9 mouse cellular contexts compared by ENCODE assay signal in genomic region chr11:59624017-59624630, GRCm38 (mm10). TPM values are rescaled to one million over a fixed set of nuclear protein-coding genes. Genes with fewer than 3 reads are reported as not detected.
DNase-seq lines count a peak whose midpoint lies in the region; ATAC-seq and TF ChIP-seq lines count a peak whose summit lies in the region.
"Had no signal": no experiment of that assay in that cellular context is flagged by ENCODE, and none has a peak within 500 bp of the region (broad histone marks: within the 10 kb centered on the region; RNA-seq: fewer than 3 reads in every experiment).

No protein-coding gene starts in this region.

- H3K4me2 ChIP-seq in midbrain, embryonic 11.5 days, result no peak overlapping the region
- no peak overlapping the region for H3K4me2 ChIP-seq in midbrain, embryonic 15.5 days
- no peak overlapping the region for H3K4me2 ChIP-seq in forebrain, postnatal 0 days (ENCODE audit: low read depth)
- H3K4me2 ChIP-seq in midbrain, embryonic 14.5 days (ENCODE audit: low read length), result no peak overlapping the region
- H3K4me2 ChIP-seq: embryonic facial prominence, embryonic 13.5 days had no signal

- H3K27ac ChIP-seq in midbrain, embryonic 11.5 days (ENCODE audit: low read depth, low read length), result no peak overlapping the region
- H3K27ac ChIP-seq in midbrain, embryonic 15.5 days, result no peak overlapping the region
- H3K27ac ChIP-seq in forebrain, postnatal 0 days (ENCODE audit: low read depth, low read length), result no peak overlapping the region
- H3K27ac ChIP-seq in midbrain, embryonic 14.5 days (replicated peaks; ENCODE audit: low read depth, low read length), result no peak overlapping the region
- H3K27ac ChIP-seq: embryonic facial prominence, embryonic 13.5 days had no signal

- peak; percentile 83 for DNase-seq in midbrain, embryonic 11.5 days (ENCODE audit: low spot score, missing footprints)
- DNase-seq in c-Kit-positive CD71-negative TER-119-negative erythroid progenitor cells, embryonic 14.5 days (ENCODE audit: low read depth), result peak; percentile 57
- peak; percentile 85 for DNase-seq in forebrain, postnatal 0 days
- peak; percentile 71 for DNase-seq in induced T-regulatory cell, adult 2 months (ENCODE audit: low read depth)
- peak; percentile 54 to 66 for DNase-seq in left cerebral cortex, adult 18-20 months (ENCODE audit: low spot score in 2 of 2)
- DNase-seq in midbrain, embryonic 14.5 days, result peak; percentile 83
- peak; percentile 63 for DNase-seq in testis, postnatal 10 days (ENCODE audit: low spot score)

- no peak for ATAC-seq in midbrain, embryonic 11.5 days (ENCODE audit: low FRiP score)
- ATAC-seq in midbrain, embryonic 15.5 days (replicated peaks), result no peak
- ATAC-seq in forebrain, postnatal 0 days, result peak; percentile 94
- ATAC-seq in midbrain, embryonic 14.5 days (ENCODE audit: low FRiP score, low TSS enrichment), result no peak

- H3K9ac ChIP-seq in midbrain, embryonic 11.5 days (ENCODE audit: low read length), result no peak overlapping the region
- H3K9ac ChIP-seq in midbrain, embryonic 15.5 days, result no peak overlapping the region
- no peak overlapping the region for H3K9ac ChIP-seq in forebrain, postnatal 0 days
- no peak overlapping the region for H3K9ac ChIP-seq in midbrain, embryonic 14.5 days (replicated peaks; ENCODE audit: low read length)
- H3K9ac ChIP-seq: embryonic facial prominence, embryonic 13.5 days had no signal

- peak; percentile 91 for TF ChIP-seq CTCF in forebrain, postnatal 0 days (IDR thresholded peaks at IDR 0.05; ENCODE audit: low read depth)

- H3K4me1 ChIP-seq in midbrain, embryonic 11.5 days (ENCODE audit: control insufficient read depth, insufficient read depth, low read length), result no peaks in the 10 kb centered on the region
- H3K4me1 ChIP-seq in midbrain, embryonic 15.5 days, result no peaks in the 10 kb centered on the region
- H3K4me1 ChIP-seq in forebrain, postnatal 0 days (ENCODE audit: insufficient read depth), result no peaks in the 10 kb centered on the region
- no peaks in the 10 kb centered on the region for H3K4me1 ChIP-seq in midbrain, embryonic 14.5 days (ENCODE audit: control insufficient read depth, insufficient read depth, low read length)
- H3K4me1 ChIP-seq: embryonic facial prominence, embryonic 13.5 days had no signal

- no peaks in the 10 kb centered on the region for H3K9me3 ChIP-seq in midbrain, embryonic 11.5 days (ENCODE audit: control insufficient read depth, low read length)
- no peaks in the 10 kb centered on the region for H3K9me3 ChIP-seq in midbrain, embryonic 15.5 days
- no peaks in the 10 kb centered on the region for H3K9me3 ChIP-seq in forebrain, postnatal 0 days (ENCODE audit: low read length)
- no peaks in the 10 kb centered on the region for H3K9me3 ChIP-seq in midbrain, embryonic 14.5 days (ENCODE audit: control insufficient read depth, low read length)
- H3K9me3 ChIP-seq: embryonic facial prominence, embryonic 13.5 days had no signal

- H3K36me3 ChIP-seq in midbrain, embryonic 11.5 days (ENCODE audit: control insufficient read depth, insufficient read depth, low read length), result no peaks in the 10 kb centered on the region
- H3K36me3 ChIP-seq in midbrain, embryonic 15.5 days (replicated peaks), result no peaks in the 10 kb centered on the region
- H3K36me3 ChIP-seq in forebrain, postnatal 0 days (ENCODE audit: insufficient read depth), result no peaks in the 10 kb centered on the region
- H3K36me3 ChIP-seq in midbrain, embryonic 14.5 days (ENCODE audit: control insufficient read depth, insufficient read depth, low read length), result no peaks in the 10 kb centered on the region
- H3K36me3 ChIP-seq: embryonic facial prominence, embryonic 13.5 days had no signal

- WGBS in midbrain, embryonic 11.5 days, result 40% methylated on average over 6 of the region's 6 CpGs
- WGBS in midbrain, embryonic 15.5 days, result 39% methylated on average over 6 of the region's 6 CpGs
- 34% methylated on average over 6 of the region's 6 CpGs for WGBS in forebrain, postnatal 0 days
- WGBS in midbrain, embryonic 14.5 days, result 41% methylated on average over 6 of the region's 6 CpGs

- H3K27me3 ChIP-seq in midbrain, embryonic 11.5 days (ENCODE audit: control insufficient read depth, insufficient read depth, low read length), result no peaks in the 10 kb centered on the region
- H3K27me3 ChIP-seq in midbrain, embryonic 15.5 days (replicated peaks), result no peaks in the 10 kb centered on the region
- no peaks in the 10 kb centered on the region for H3K27me3 ChIP-seq in forebrain, postnatal 0 days (ENCODE audit: insufficient read depth, low read length)
- no peaks in the 10 kb centered on the region for H3K27me3 ChIP-seq in midbrain, embryonic 14.5 days (ENCODE audit: control insufficient read depth, insufficient read depth, low read length)
- H3K27me3 ChIP-seq: embryonic facial prominence, embryonic 13.5 days had no signal

- no peak overlapping the region for H3K4me3 ChIP-seq in midbrain, embryonic 11.5 days (ENCODE audit: low read depth, low read length)
- H3K4me3 ChIP-seq in midbrain, embryonic 15.5 days, result no peak overlapping the region
- no peak overlapping the region for H3K4me3 ChIP-seq in forebrain, postnatal 0 days (ENCODE audit: low read depth, low read length)
- H3K4me3 ChIP-seq in midbrain, embryonic 14.5 days (replicated peaks; ENCODE audit: low read depth, low read length), result no peak overlapping the region
- H3K4me3 ChIP-seq: embryonic facial prominence, embryonic 13.5 days had no signal

RNA-seq across cellular contexts. Expression of gene Olfr223, which starts 31.0 kb away (rescaled TPM):
- not detected in 2 replicates for polyA plus RNA-seq in midbrain, embryonic 11.5 days (2014; fragmentation: Nextera tagmentation; extraction: Ambion mirVana)
- polyA plus RNA-seq in midbrain, embryonic 15.5 days (2015; fragmentation: Nextera tagmentation; extraction: Ambion mirVana), result not detected in 2 replicates
- total RNA-seq in forebrain, postnatal 0 days (2014; rRNA removed), result not detected in 2 replicates
- polyA plus RNA-seq in forebrain, postnatal 0 days (2015; fragmentation: Nextera tagmentation; extraction: Ambion mirVana), result not detected in 2 replicates
- not detected for total RNA-seq in left cerebral cortex, adult 18-20 months (2021)
- polyA plus RNA-seq in midbrain, embryonic 14.5 days (2014; fragmentation: Nextera tagmentation; extraction: Ambion mirVana), result not detected in 2 replicates
- polyA plus RNA-seq: embryonic facial prominence, embryonic 13.5 days had no signal

RNA-seq across cellular contexts. Expression of gene Mprip, which starts 37.0 kb away (rescaled TPM):
- polyA plus RNA-seq in midbrain, embryonic 11.5 days (2014; fragmentation: Nextera tagmentation; extraction: Ambion mirVana), result 55.9 and 69.5 TPM in 2 replicates
- polyA plus RNA-seq in midbrain, embryonic 15.5 days (2015; fragmentation: Nextera tagmentation; extraction: Ambion mirVana), result 77.5 and 85.4 TPM in 2 replicates
- total RNA-seq in forebrain, postnatal 0 days (2014; rRNA removed), result 191 and 205 TPM in 2 replicates
- polyA plus RNA-seq in forebrain, postnatal 0 days (2015; fragmentation: Nextera tagmentation; extraction: Ambion mirVana), result 62.0 and 62.2 TPM in 2 replicates
- 100 to 1,000 TPM; 279 to 287 TPM for total RNA-seq in left cerebral cortex, adult 18-20 months (2021)
- 62.6 and 68.7 TPM in 2 replicates for polyA plus RNA-seq in midbrain, embryonic 14.5 days (2014; fragmentation: Nextera tagmentation; extraction: Ambion mirVana)

RNA-seq across cellular contexts. Expression of gene Olfr222, which starts 48.1 kb away (rescaled TPM):
- polyA plus RNA-seq in midbrain, embryonic 11.5 days (2014; fragmentation: Nextera tagmentation; extraction: Ambion mirVana), result not detected in 2 replicates
- polyA plus RNA-seq in midbrain, embryonic 15.5 days (2015; fragmentation: Nextera tagmentation; extraction: Ambion mirVana), result not detected in 2 replicates
- not detected in 2 replicates for total RNA-seq in forebrain, postnatal 0 days (2014; rRNA removed)
- not detected in 2 replicates for polyA plus RNA-seq in forebrain, postnatal 0 days (2015; fragmentation: Nextera tagmentation; extraction: Ambion mirVana)
- not detected for total RNA-seq in left cerebral cortex, adult 18-20 months (2021)
- polyA plus RNA-seq in midbrain, embryonic 14.5 days (2014; fragmentation: Nextera tagmentation; extraction: Ambion mirVana), result not detected in 2 replicates
- polyA plus RNA-seq: embryonic facial prominence, embryonic 13.5 days had no signal
